Mouse (Mus musculus) urinary bladder, postnatal 4 days (tissue): Measurements from ENCODE around the gene Gpr156.

Experiments used
- DNase-seq, 2 experiments: peaks; one replicate each; pipeline ENCODE4 v3.0.0; 2021 to 2022; ENCODE audit warnings: low spot score in 2 of 2

Gene Gpr156

GRCm38 (mm10) chr16:37916818-37917201, 514 bp downstream of the Gpr156 start:
- DNase-seq: no peak

DNA sequence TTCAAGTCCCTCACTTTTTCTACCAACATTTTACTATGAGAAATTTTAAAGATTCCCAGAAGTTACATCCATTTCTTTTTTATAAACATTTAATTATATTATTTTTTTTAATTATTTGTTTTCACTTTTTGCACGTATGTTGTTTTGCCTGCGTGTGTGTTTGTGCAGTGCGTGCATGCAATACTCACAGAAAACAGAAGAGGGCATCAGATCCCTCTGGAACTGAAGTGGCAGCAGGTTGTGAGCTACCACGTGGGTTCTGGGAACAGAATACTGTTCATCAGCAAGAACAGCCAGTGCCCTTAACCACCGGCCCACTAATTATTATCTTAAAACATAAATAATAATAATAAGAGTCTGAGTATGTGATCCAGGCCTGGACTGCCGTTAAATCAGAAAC, 2.7 kb downstream of the Gpr156 start:
- no peak for DNase-seq

- no peak for DNase-seq
Measured at GRCm38 (mm10) chr16:37920842-37921409, 4.6 kb downstream of the Gpr156 start.

- no peak for DNase-seq
Measured at GRCm38 (mm10) chr16:37926087-37926486, 9.8 kb downstream of the Gpr156 start.

DNA sequence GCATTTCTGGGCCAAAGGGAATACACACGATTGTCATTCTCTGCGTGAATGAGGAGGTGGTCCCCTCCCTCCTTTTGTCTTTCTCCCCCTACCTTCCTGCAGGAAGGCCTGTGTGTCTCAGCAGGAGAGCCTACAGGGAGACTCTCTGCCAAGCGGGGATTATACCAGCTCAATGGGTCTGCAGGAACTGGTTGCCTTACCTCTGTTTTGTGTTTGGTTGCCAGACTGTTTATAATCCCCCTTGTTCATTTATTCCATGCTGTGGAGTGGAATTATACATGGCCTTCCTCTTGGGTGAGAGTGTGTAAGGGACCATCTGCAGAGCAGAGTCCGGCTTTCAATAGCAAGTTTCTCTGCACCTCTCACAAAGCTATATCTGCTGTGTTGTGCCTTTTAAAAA, 10.8 kb downstream of the Gpr156 start:
- no peak for DNase-seq

DNA sequence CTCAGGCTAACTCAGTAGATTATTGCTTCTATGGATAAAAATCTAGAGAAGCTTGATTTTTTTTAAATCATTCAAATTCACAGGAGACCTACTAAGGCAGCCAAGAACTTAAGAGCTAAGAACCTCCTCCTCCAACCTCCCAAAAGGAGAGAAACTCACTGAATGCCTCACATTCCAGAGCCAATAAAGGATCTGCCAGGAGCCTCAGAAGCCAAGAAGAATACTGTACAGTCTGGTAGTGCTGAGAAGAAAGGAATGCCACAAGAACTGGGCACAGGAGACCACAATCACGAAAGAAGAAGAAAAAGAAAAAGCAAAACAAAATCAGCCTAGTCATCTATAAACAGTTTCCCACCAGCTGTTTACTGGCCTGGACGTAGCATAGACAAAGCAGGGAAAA, 12.7 kb downstream of the Gpr156 start:
- no peak for DNase-seq

DNA sequence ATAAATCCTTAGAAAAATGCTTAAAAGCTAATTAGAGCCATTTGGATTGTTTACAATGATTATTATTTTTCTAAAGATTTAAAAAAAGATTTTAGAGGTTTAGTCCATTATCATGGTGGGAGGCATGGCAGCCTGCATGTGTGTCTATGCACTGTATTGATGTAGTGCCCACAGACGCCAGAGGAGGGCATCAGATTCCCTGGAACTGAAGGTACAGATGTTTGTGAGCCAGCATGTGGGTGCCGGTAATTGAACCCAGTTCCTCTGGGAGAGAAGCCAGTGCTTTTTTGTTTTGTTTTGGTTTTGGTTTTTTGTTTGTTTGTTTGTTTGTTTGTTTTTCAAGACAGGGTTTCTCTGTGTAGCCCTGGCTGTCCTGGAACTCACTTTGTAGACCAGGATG, 13.3 kb downstream of the Gpr156 start:
- DNase-seq: no peak

GRCm38 (mm10) chr16:37934932-37935331, 18.6 kb downstream of the Gpr156 start:
- DNase-seq: no peak

DNA sequence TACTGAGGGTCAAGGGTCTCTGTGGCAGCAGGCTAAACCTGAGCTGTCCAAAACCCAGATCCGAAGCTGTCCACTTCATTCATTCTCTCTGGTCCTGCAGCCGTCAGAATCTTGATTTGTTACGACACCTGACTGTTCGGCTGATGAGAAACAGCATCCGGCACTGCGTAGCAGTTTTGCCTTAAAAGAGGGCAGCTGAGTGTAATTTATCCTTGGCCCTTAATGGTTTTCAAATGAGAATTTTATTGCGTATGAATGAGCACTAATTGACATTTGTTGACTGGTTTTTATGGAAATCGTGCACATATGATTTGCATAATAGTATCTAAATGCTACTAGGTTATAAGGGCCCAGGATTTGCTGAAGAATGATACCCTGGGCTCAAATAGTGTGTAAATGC, 21.0 kb downstream of the Gpr156 start:
- no peak for DNase-seq

DNA sequence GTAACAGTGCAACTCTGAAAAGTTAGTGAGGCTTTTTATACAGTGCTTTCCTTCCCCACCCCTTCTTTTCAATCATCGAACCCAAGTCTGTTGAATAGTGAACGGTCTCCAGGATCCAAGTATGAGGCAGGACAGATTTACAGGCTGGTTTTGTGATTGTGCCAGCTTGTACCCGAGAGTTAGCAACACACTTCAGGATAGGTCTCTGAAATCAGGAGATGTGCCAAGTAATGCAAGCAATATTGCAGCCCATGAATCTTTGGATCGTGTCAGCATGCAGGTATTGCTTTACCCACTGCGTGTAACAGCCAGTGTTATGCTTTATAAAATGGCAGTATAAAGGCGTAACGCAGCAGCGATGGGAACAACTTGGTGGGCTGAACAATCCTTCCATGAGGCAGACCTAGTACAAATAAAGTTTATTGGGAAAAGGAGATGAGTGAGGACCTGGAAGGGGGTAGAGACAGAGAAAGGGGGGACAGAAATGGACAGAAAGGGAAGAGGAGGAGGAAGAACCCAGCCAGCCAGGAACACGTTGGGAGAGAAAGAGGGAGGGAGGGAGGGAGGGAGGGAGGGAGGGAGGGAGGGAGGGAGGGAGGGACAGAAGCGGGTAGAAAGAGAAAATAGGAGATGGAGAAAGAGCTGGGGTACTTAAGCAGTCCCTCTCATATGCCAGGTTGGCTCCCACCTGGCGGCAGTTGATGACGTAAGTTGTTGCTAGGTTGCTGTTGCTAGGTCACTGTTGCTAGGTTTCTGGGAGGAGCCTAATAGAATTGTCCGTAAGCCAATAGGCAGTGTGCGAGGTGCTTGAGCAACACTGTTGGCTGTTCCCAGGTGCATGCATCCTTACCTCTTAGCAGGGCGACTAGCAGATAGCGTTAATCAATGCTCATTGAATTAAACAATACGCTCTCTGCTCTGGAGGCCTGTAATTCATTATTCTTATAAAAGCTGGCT, 22.1 kb downstream of the Gpr156 start:
- no peak for DNase-seq

DNA sequence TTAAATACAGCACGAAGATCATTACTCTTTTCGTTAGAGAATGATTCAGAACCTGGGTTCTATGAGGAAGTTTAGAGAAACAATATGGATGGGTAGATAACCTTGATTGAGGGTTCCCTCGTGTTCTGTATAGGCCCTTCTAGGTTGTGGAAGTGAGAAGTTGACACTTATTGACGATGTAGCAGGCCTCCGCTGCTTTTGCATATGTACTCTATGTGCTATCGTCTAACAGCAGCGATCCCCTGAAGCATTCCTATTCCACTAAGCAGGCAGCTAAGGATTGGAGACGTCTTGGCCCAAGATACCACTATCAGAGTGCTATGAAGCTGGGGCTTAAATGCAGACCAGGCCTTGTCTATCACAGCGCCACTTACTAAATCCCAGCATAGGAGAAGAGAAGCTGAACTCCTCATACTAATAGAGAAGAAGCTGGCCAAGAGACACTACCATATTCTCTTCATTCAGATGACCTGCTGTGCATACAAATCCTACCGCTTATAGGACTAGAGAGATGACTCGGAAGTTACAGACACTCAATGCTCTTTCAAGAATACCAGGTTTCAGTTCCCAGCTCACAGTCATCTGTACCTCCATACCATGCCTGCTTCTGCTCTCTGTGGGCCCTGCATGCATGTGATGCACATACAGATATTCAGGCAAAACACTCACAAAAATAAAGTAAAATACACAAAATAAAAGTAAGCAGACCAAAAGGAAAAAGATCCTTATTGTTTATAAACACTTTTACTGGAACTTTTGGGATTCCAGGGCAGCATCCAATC, 23.0 kb downstream of the Gpr156 start:
- no peak for DNase-seq

- peak in 1 of 2 experiments; percentile 32 for DNase-seq
Measured at GRCm38 (mm10) chr16:37940291-37940690, 24.0 kb downstream of the Gpr156 start.

- DNase-seq: no peak
Measured at GRCm38 (mm10) chr16:37943701-37944100, 27.4 kb downstream of the Gpr156 start.

DNA sequence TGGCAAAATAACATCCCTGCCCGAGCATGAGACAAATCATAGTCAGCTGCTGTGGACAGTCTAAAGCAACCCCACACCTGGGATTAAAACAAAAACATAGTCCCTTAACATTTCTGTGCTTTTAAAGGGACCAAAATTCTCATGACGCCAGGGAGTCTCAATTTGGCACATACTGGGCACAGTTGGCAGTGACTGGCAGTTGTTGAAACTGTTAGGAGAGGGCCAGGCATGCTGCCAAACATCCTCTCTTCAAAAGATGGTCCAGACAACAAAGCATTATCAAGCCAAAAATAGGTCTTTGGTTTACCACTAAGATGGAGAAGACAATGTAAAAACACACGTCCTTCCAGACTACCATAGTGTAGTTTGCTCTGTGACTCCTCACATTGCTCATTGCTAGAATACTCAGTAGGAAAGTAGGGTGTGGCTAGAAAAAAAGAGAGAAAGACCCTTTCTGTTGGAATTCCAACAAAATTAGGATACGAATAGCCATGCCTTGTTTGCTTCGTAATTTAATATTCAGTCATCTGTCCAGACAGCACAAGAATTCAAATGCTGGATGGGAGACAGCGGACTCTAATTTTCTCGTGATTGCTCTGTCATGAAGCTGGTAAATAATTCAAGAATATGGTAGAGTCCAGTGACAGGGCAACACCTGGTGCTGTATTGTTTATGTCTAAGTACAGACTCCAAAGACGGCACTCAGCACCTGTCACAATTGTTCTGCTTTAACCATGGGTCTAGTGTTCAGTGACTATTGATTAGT, 28.9 kb downstream of the Gpr156 start:
- DNase-seq: no peak

GRCm38 (mm10) chr16:37947160-37947559, 30.9 kb downstream of the Gpr156 start:
- DNase-seq: peak; percentile 43 to 71

DNA sequence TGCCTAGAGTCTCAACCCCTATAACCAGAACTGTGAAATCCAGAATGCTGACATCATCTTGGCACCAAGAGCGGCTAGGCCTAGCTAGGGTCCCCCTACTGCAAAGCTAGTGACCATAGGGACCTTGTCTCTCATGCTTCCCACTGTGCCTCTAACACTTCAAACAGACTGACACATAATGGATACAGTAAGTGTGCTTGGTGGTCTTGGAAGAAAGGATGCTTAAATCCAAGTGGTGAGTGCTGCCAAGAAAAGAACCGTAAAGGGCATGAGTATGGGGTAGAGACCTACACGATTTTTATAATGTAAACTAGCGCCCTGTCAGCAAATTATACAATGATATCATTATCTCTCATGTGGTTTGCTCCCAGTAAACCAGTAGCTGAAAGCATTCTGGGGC, 32.1 kb downstream of the Gpr156 start:
- no peak for DNase-seq

GRCm38 (mm10) chr16:37951171-37951570, 34.9 kb downstream of the Gpr156 start:
- DNase-seq: no peak

- no peak for DNase-seq
Measured at GRCm38 (mm10) chr16:37953186-37953585, 36.9 kb downstream of the Gpr156 start.

DNA sequence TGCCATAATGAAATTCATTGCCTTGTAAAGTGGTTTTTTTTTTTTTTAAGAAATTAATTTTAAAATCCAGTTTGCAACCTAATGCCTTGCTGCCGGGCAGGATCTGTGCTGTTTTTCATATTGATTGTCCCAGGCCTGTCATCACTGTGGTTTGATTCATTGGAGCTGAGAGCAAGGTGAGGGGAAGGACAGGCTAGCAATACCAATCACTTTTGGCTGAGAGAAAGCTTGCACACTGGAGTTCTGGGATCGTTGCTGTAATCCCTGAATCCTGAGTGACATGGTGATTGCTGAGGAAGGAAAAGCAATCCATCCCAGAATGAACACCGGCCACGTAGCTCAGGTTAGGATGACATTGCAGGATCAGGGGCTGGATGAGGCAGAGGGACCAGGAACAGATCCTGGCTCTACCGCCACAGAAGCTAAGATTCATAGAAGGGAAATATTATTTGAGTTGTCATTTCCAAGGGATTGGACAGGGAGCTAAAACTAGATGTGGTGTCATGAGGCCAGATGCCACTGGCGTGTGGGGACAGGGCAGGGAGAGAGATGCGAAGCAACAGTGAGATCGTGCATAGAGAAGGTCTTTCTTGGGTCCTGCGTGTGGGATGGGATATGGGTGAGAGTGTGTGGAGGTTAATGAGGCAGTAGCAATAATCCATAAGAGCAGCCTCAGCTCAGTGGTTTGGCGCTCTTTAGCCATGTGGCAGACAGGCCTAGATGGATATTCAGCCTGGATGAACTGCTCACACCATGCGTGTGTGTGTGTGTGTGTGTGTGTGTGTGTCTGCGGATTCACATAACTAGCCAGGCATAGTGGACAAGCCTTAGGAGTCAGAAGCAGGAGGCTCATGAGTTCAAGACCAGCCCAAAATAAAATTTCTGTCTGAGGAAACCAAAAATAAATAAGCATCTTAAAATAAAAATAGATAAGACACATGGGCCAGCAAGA, 38.0 kb downstream of the Gpr156 start:
- no peak for DNase-seq

DNA sequence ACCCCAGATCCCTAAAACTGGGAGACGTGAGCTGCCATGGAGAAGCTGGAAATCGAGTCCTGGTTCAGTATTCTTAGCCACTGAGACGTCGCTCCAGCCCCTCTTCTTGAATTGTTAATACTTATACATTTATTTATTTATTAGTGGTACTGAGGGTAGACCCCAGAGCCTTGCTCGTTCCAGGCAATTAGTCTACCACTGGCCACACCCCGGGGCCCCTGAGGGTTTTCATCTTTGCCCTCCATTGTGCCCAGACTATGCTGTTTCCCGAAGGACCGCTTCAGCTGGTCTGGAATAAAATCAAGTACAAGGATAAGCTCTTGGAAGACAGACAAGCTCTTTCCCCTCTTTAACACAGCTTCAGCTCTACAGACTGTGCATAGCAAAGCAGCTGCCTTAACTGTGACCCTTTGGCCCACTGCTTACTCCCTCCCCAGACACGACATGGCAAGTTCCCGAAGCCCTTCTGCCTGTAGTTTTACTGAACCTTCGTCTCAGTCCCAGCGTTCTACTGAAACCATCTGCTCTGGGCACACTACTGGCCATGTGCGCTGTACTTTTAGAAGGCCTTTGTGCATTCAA, 39.1 kb downstream of the Gpr156 start:
- no peak for DNase-seq
